Mouse (Mus musculus): ENCODE measurements around the gene Abhd17a.

- peak; percentile 91 for TF ChIP-seq POLR2A (IDR thresholded peaks at IDR 0.05; ENCODE audit: low read depth, low read length)
- no peak for TF ChIP-seq CTCF (IDR thresholded peaks at IDR 0.05; ENCODE audit: borderline replicate concordance, insufficient read depth, low read length)
Measured at GRCm38 (mm10) chr10:80589879-80590854, at the start of gene Abhd17a.
